Mouse (Mus musculus) left cerebral cortex, postnatal 10 days (tissue): ENCODE results near the gene Nisch. TPM values are rescaled to one million over a fixed set of nuclear protein-coding genes. Genes with fewer than 3 reads are reported as not detected.

ENCODE experiments used
- DNase-seq, 2 experiments: peaks; one replicate each; pipeline ENCODE4 v3.0.0; 2021 to 2022; ENCODE audit warnings: low spot score in 2 of 2, mixed read lengths in 1 of 2; ENCODE audit errors: extremely low spot score in 1 of 2
- intact Hi-C: fragments of 180-260 bp; cut with DNase I; formaldehyde crosslinking; loops from one replicate; pipeline ENCODE4 v1.15.1; 2025
- total RNA-seq, 2 experiments: library from RNA; stranded (reverse); gene quantifications; 2 replicates each; pipeline ENCODE4 v1.2.3; 2021

The Nisch gene
- total RNA-seq, 2 experiments from 2014 or later: 412 to 432 TPM

DNA sequence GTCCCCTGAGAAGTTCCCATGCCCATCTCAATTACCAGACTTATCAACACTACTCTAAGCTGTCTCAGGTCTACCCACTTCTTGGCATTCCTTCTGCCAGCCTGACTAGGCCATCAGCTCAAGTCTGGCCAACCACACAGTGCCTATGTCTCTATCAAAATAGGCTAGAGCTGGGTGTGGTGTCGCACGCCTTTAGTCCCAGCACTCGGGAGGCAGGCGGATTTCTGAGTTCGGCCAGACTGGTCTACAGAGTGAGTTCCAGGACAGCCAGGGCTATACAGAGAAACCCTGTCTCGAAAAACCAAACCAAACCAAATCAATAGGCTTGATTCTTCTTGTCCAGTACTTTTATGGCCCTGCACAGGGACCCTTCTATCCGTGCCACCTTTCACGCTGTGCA, 89.9 kb downstream of the Nisch start:
- no peak for DNase-seq
- intact Hi-C loops: no loop called here

DNA sequence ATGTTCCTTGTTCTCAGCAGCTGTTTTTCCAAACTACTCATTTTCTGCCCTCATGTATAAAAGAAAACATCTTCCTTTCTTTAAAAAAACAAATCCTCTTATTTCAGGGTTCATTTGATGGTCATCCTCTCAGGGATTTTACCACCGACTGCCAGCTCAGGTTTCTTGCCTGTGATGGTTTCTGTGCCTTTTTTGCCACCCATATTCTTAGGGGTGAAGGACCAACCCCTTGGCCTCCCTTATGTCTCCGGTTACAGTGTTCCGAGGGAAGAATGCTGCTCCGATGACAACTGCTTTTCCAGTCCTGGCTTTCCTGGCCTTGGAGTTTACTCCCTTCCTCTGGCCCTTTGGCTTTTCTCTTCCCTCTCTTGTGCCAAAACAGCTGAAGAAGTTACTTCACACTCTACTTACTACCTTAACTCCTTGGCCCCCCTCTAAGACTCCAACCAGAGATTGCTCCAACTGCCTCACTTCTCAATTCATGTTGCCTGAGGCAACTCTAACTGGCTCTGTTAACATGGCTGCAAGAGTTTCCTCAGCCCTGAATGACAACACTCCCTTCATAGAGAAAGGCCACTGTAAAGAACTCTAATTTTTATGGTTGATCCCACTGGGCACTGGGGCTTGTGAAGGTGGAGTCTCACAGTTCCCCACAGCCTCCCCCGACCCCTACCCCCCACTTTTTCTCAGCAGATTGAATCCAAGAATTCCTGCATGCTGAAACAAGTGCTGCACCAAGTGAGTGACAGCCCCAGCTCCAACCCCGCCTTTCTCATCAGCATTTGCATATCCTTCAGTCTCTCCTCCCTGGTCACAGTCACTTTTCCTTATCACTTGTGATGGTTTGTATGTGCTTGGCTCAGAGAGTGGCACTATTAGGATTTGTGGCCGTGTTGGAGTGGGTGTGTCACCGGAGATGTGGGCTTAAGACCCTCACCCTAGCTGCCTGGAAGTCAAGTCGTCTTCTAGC, 91.4 kb downstream of the Nisch start:
- intact Hi-C loops: no loop called here
- DNase-seq: no peak

Other genes starting within 250 kb of the Nisch start
- 10 to 100 TPM; 33.9 to 37.1 TPM for gene Glt8d1, start 215.5 kb downstream of the Nisch start, total RNA-seq
- gene Spcs1, start 215.3 kb downstream of the Nisch start, total RNA-seq: 100 to 1,000 TPM; 176 to 187 TPM
- 10 to 100 TPM; 66.7 to 72.3 TPM for gene Pbrm1, start 197.8 kb downstream of the Nisch start, total RNA-seq
- gene Gnl3, start 197.8 kb downstream of the Nisch start, total RNA-seq: 10 to 100 TPM; 46.0 to 60.3 TPM
- gene Smim4, start 88.0 kb downstream of the Nisch start, total RNA-seq: 10 to 100 TPM; 22.9 to 24.9 TPM
- 1 to 10 TPM; 6.6 to 8.5 TPM for gene Nt5dc2, start 85.9 kb downstream of the Nisch start, total RNA-seq
- 10 to 100 TPM; 24.3 to 29.6 TPM for gene Stab1, start 48.3 kb downstream of the Nisch start, total RNA-seq
- 1 to 10 TPM; 2.9 to 3.7 TPM for gene Tnnc1, start 8.6 kb downstream of the Nisch start, total RNA-seq
- gene Sema3g, start 914 bp upstream of the Nisch start, total RNA-seq: 1 to 10 TPM; 3.6 to 4.4 TPM
- gene Phf7, start 34.4 kb upstream of the Nisch start, total RNA-seq: 1 to 10 TPM; 5.0 to 5.3 TPM
- 100 to 1,000 TPM; 125 to 130 TPM for gene Bap1, start 34.5 kb upstream of the Nisch start, total RNA-seq
- gene Dnah1, start 107.0 kb upstream of the Nisch start, total RNA-seq: 1 to 10 TPM; 1.4 to 2.1 TPM
- gene Capn7, start 119.7 kb upstream of the Nisch start, total RNA-seq: 10 to 100 TPM; 38.9 to 39.3 TPM
- 10 to 100 TPM; 76.4 to 80.0 TPM for gene Sh3bp5, start 219.1 kb upstream of the Nisch start, total RNA-seq